Mouse (Mus musculus): ENCODE measurements at regions not wholly inside any gene's neighbourhood (a gene's known extent, or its start where the extent isn't known, plus 50 kb on each side); places are given as distances from the start of the nearest gene placed in this dataset.
A peak's percentile ranks its signal among the peaks of the same experiment; 100 is the strongest.

GRCm38 (mm10) chr3:101224091-101224490, 63.6 kb downstream of the Cd2 start:
- no peak for DNase-seq

DNA sequence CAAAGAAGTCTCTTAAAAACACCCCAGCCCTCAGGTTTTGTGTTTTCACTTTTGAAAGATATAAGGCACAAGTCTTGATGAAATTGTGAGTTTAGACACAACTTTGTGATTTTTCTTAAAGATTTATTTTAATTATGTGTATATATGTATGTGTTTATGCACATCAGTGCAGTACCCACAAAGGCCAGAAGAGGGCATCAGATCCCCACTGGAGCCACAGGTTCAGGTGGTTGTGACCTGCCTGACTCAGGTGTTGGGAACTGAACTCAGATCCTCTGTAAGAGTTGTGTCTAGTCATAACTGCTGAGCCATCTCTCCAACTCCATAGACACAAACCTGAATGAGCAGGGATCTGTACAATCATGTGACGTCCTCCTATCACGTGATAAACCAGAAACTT, 67.8 kb downstream of the Cd2 start:
- DNase-seq = no peak

DNA sequence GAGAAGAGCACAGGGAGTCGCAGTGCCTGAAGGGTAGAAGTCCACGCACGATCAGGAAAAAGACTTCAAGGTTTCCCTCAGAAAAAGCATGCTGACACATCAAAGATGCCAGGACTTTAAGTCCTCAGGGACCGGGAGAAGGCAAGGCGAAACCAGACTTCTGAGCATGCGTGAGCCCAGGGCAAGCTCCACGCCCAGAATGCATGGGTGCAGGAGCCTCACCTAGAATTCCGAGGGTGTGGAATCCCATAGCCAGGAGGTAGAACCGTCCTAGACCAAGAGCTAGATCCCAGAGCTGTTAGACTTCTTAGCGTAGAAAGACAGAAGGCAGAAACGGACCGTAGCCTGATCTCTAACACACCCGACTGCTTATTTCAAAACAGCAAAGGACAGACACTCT, 71.0 kb downstream of the Cd2 start:
- DNase-seq = no peak

DNA sequence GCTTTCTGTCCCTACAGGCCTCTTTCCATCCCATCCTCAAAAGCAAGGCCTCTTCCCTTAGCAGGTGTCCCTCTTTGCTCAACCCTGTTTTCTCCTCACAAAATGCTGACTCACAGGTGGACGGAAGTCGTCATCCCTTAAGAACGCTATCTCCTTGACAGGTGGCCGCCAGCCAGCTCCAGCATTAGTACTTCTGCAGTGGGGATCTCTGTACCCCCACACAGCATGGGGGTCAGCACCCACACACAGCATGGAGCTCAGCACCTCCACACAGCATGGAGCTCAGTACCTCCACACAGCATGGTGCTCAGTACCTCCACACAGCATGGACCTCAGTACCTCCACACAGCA, 74.6 kb downstream of the Cd2 start:
- DNase-seq = no peak

DNA sequence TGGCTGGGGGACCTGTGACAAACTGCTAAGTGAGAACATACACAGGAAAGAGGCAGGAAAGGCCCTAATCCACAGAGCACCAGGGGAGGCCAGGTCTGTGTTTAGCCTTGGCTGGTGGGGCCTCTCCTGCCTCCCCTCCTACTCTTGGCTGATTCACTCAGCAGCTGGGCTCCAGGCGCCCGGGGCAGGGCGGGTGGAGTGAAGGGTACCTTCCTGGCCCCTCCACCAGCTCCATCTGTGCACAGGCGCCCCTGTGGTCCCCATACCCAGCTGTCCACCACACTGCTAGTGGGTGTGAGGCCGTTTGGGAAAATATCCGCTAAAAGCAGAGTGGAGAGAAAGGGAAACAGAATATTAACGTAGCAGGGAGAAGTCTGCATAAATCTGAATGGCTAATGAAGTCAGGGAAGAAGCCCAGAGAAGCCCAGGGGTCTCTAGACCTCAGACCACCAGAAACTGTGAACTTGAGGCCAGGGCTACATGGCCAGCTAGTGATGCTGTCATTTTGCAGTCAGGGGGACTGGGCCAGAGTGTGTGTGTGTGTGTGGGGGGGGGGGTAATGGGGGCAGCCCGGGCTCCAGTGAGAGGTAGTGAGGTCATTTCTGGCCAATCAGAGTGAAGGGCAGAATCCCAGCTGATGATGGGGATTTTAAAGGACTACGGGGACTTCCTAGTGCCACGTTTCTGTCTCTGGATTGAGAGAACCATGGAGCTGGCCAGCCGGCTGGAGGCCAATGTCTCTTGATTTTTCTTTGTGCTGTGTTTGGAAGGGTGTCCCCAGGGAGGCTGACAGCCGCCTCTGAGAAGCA, 75.1 kb downstream of the Cd2 start:
- peak; percentile 12 to 41 for DNase-seq

- DNase-seq = peak in 1 of 2 experiments; percentile 10
These were observed 75.8 kb downstream of the Cd2 start for GRCm38 (mm10) chr3:101211936-101212335.

DNA sequence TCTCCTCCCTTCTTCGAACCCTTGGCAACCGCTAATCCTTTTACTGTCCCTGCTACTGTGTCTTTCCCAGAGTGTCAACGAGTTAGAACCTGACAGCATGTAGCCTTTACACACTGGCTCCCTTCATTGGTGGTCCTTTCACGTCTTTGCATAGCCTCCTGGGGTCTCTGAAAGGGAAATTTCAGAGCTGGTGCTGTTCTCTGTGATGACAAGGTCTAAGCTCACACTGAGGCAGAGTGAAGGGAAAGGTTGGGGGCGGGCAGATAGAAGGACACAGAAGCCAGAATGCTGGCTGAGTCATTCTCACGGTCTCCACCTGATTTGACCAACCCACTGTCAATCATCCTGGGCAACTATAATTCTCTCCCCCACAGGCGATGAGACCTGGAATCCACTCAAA, 78.2 kb downstream of the Cd2 start:
- DNase-seq = no peak

GRCm38 (mm10) chr3:101208751-101209150, 79.0 kb downstream of the Cd2 start:
- DNase-seq = no peak

DNA sequence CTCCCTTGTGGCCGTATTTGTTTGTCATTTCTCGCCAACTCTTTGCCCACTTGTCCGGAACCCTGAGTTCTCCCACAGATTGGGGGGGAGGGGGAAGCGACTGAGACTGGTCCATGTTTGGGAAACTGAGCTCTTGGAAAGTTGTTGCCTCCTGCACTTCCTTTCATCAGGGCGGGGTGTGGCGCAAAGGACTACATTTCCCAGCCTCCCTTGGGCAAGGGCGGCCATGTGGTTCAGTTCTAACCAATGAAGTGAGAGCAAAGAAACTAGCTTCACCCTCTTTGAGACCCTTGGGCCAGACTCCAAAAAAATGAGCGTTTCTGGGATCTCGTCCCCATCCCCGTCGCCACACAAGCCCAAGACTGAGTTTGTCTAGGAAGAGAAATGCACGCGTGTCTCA, 81.6 kb downstream of the Cd2 start:
- peak; percentile 46 to 52 for DNase-seq

DNA sequence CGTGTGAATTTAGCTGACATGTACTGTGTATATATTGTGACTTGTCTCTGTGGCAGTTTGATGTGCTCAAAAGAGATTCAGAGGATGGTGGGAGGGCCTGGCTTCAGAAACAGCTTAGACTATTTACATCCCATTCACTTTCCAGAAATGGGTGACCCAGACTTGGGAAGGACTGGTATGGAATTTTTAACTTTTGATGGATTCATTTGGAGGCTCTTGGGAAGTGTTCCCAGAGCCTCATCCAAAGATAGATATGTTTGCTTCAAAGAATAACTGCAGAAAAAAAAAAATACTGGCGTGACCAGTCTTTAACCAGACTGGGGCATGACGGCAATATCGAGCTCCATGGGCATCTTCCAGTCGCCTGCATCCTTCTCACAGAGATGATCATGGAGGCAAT, 84.6 kb upstream of the Ptgfrn start:
- DNase-seq = no peak

DNA sequence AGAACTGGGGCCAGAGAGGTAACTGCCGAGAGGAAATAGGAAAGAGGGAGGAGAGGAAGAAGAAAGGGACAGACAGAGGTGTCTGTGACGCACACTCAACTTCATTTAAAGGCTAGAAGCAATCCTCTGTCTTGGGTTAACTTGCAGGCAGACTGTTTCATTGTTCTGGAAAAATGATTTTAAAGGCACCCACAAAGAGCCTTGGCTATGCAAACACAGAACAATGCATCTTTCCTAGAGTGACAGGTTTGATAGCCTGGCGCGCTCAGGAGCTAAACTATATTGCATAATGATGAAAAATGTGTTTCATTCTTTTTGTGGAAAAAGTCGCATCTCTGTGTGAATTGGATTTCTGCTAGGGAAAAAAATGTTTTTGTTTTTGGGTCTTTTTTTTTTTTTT, 84.2 kb upstream of the Ptgfrn start:
- no peak for DNase-seq

- DNase-seq = no peak
These were observed 81.4 kb upstream of the Ptgfrn start for GRCm38 (mm10) chr3:101191298-101191986.

GRCm38 (mm10) chr3:101181958-101182357, 71.9 kb upstream of the Ptgfrn start:
- DNase-seq = no peak

DNA sequence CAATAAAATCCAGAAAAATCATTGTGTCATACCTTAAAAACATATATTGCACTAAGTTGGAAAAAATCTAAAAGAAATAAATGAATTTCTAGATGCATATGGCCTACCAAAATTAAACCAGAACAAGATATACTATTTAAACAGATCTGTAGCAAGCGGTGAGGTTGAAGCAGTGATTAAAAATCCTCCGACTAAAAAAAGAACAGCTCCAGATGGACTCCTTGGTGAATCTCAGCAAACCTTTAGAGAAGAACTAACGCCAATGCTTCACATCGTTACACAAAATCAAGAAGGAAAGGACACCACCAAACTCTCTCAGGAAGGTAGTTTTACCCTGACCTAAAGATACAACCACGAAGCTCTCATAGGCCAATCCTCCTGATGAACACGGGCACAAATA, 63.9 kb upstream of the Ptgfrn start:
- no peak for DNase-seq

- no peak for DNase-seq
These were observed 60.2 kb upstream of the Ptgfrn start for GRCm38 (mm10) chr3:101170037-101171019.

DNA sequence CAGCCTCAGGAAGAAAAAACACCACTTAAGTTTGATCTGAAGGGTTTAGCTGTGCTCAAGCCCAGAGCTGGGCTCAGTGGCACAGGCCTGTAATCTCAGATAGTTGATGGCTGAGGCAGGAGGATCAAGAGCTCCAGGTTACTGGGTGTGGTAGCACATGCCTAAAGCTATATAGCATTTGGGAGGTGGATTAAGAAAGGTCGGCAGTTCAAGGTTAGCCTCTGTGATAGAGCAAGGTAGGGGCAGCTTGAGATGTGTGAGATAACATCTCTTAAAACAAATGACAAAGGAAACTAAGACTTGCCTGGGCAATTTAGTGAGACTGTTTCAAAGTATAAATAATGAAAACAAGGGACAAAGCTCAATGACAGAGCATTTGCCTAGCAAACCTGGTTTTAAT, 56.9 kb upstream of the Ptgfrn start:
- DNase-seq = no peak

DNA sequence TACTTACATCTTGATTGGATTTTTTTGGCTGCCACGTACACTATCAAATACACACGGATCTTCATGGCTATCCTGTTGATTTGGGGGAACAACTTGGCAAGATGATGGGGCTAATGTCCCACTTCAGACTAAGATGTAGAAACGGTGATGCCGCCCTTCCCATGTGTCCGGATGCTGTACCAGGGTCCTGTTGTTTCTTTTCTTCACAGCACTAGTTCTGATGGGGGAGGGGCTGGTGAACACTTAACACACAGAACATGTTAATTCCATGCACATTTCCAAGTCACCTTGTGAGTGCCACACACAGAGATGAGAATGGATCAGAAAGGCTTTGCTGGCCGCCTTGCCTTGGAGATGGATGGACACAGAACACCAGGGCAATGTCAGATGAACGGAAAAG, 56.5 kb upstream of the Ptgfrn start:
- no peak for DNase-seq

DNA sequence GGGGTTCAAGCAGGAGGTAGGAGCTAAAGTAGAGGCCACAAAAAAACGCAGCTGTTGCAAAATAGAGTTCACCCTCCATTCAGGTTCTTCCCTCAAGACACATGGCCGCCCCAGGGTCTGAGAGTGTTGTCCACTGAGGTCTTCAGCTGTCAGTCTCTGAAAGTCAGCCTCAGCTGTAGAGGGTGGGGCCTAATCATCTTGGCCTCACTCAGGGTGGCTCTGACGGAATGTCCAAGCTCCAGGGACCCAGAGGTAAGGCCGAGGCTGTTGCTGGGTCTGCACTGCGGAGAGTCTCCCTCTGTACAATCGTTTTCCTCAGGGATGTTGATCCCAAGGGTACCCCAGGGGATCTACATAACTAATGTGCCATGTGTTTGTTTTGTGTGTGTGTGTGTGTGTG, 55.2 kb upstream of the Ptgfrn start:
- no peak for DNase-seq

GRCm38 (mm10) chr3:101164771-101165170, 54.7 kb upstream of the Ptgfrn start:
- DNase-seq = no peak

- no peak for DNase-seq
These were observed 53.9 kb upstream of the Ptgfrn start for GRCm38 (mm10) chr3:101163991-101164434.

- DNase-seq = peak; percentile 40 to 49
These were observed 53.3 kb upstream of the Ptgfrn start for GRCm38 (mm10) chr3:101163160-101163990.
